Mouse (Mus musculus): ENCODE measurements around the gene Bcl2l2.

The Bcl2l2 gene

DNA sequence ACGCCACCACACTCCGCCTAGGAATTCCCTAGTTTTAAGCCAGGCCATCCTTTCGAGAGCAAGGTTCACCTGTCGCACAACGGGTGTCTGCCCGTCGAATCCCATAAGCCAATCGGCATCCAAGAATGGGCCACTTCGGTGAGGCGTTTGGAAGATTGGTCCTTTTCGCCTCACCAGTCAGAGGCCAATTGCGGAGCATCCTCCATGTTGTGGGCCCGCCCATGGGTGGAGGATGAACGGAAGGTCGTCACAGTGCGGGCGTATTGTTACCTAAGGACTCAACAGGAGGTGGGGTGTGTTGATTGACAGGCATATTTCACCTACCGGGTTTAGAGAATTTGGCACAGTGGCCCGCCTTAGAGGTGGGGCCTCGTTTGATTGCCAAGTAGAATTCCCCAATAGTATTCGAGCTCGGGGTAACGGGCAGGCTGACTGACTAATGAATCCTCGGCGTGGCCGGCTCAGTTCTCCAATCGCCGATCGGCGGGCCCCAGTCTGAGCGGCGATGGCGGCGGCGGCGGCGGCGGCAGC, 10.5 kb downstream of the Bcl2l2 start:
- peak; percentile 94 to 98 for DNase-seq (ENCODE audit: low spot score in 2 of 2)

DNA sequence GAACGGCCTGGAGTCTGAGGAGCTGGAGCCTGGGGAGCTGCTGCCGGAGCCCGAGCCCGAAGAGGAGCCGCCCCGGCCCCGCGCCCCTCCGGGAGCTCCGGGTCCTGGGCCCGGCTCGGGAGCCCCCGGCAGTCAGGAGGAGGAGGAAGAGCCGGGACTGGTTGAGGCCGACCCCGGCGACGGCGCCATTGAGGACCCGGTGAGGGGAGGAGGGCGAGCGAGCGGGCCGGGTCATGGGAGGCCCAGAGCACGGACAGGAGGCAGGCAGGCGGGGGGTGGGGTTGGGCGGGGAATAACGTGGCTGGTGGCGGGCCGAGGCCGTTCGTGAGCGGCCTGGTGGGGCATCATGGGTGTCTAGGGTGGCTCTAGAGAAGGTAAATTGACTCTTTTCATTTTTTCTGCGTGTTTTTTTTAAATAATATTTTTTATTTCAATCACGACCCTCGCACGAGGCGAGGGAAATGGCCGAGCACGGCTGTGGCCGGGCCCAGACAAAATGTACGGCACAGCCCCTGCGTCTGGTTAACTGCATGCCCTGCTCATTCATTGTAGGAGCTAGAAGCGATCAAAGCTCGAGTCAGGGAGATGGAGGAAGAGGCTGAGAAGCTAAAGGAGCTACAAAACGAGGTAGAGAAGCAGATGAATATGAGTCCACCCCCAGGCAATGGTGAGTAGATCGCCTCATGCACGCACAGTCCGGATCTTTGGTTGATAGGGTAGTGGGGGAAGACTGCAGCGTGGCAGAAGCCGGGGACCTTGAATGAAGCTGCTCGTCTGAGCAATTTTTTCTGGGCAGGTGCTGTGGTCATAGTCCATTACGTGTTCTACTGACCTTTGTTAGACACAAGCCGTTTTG, 11.3 kb downstream of the Bcl2l2 start:
- DNase-seq (ENCODE audit: low spot score in 2 of 2), result peak; percentile 68 to 72

GRCm38 (mm10) chr14:54897445-54897844, 14.3 kb downstream of the Bcl2l2 start:
- no peak for DNase-seq (ENCODE audit: low spot score in 2 of 2)

DNA sequence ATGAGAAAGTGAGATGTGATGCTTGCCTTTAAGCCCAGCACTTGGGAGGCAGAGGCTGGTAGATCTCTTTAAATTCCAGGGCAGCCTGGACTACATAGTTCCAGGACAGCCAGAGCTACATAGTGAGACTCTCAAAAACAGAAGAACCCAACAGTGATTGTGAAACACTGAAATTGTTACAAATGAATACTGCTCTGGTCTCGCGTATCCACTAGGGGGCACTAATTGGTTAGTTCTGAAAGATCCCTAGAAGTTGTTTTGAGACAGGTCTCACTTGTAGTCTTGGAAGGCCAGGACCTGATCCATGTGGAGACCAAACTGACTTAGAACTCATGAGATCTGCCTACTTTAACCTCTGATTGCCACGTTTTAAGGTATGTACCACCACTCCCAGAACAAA, 17.2 kb downstream of the Bcl2l2 start:
- DNase-seq (ENCODE audit: low spot score in 2 of 2), result peak in 1 of 2 experiments; percentile 42

- no peak for DNase-seq (ENCODE audit: low spot score in 2 of 2)
Measured at GRCm38 (mm10) chr14:54903641-54904040, 20.5 kb downstream of the Bcl2l2 start.

DNA sequence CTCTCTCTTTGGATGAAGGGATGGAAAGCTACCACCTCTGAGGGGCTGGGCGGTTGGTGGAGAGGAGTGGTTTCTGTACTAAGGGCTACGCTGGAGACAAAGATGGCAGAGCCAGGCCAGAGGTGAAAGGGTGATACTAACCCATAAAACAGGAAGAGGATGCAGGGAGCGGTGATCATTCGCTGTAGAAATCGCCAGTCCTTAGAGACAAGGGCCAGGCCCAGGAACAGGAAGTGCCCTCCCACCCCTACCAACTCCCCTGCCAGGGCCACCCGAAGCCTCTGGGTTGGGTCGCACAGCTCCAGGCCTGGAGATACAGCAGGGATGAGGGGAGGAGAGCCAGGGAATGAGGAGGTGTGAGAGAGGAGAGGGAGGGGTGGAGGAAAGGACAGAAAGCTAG, 25.5 kb downstream of the Bcl2l2 start:
- no peak for DNase-seq (ENCODE audit: low spot score in 2 of 2)

GRCm38 (mm10) chr14:54912109-54912850, 29.1 kb downstream of the Bcl2l2 start:
- DNase-seq (ENCODE audit: low spot score in 2 of 2), result no peak

- DNase-seq (ENCODE audit: low spot score in 2 of 2), result peak in 1 of 2 experiments; percentile 68
Measured at GRCm38 (mm10) chr14:54912886-54913285, 29.7 kb downstream of the Bcl2l2 start, which contains the start of gene Slc22a17. Gene Slc22a17, minus strand, starts transcription at chr14:54913132.

GRCm38 (mm10) chr14:54913343-54913742, 30.2 kb downstream of the Bcl2l2 start:
- no peak for DNase-seq (ENCODE audit: low spot score in 2 of 2)

DNA sequence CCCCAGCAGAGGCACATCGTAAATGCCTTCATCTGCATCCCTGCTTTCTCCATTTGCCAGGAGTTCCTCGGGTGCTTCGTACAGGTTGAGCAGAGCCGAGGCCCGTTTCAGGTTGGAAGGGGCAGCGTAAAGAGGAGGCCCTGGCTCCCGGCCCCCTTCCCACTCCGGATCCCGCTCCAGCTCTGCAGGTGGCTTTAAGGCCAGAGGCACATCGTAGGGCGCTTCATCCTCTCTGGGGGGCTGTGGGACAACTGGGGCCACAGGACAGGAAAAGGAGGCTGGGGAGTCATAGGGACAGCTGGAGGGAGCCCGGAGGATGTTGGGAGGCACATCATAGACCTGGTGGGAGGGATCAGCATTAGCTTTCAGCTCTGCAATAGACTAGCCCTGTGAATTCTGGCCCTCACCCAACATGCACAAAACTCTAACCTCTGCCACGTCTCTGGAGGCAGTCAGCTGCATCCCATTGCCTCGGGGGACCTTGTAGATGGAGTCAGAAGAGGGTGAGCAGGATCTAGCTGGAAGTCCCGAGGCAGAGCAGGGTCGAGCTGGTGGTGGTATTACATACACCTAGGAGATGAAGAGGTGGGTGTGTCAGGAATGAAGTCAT, 37.0 kb downstream of the Bcl2l2 start:
- no peak for DNase-seq (ENCODE audit: low spot score in 2 of 2)

DNA sequence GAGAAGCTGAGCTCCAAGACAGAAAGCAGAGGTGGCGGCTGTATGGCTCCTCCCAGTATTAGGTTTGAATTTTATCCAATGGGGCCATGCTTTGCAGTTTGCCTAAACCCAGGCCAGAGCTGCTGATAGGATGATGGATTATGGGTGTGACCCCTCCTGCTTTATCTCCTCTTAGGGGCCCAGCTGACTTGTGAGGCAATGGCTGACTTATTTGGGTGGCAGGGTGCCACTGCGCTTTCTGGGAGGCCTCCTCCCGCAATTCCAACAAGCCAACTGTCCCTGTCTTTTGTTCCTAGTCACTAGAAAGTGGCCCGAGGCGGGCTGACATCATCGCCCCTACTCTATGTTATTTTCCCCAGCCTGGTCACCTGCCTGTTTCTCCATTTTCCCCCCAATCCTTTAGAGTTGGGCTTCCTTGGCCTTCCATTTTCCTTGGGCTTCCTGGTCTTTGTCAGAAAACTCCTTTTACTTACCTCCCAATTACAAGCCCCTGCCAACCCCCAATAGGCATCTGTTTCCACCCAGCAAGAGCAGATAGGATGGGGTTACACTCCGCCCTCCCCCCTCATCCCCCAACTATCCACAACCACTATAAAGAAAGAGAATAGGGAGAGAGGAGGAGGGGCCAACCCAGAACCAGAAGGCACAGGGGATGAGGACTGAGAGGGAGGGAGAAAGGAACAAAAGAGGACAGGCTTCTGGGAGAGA, 41.6 kb downstream of the Bcl2l2 start:
- DNase-seq (ENCODE audit: low spot score in 2 of 2), result peak; percentile 70 to 79

- peak; percentile 74 to 76 for DNase-seq (ENCODE audit: low spot score in 2 of 2)
Measured at GRCm38 (mm10) chr14:54925349-54926342, 42.5 kb downstream of the Bcl2l2 start, which contains the start of gene Efs. Gene Efs, minus strand, starts transcription at chr14:54926126.

GRCm38 (mm10) chr14:54926401-54927158, 43.4 kb downstream of the Bcl2l2 start:
- DNase-seq (ENCODE audit: low spot score in 2 of 2), result peak; percentile 85 to 86

DNA sequence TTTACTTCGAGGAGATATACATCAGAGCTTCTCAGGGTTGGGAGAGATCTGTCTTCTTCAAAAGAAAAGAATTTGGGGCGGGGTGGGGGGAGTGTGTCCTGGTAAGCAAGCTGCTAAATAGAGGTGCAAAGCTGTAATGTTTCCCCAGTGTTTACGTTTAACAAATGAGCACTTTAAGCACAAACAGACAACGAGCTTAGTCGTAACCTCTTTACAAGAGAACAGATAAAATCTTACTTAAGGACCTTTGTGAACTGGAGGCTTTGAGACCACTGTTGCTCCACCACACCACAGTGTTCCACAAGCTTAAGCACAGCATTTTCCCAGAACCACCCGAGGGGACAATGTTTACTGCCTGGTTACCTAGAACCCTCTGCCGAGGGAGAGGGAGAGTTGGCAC, 44.1 kb downstream of the Bcl2l2 start:
- no peak for DNase-seq (ENCODE audit: low spot score in 2 of 2)

- no peak for DNase-seq (ENCODE audit: low spot score in 2 of 2)
Measured at GRCm38 (mm10) chr14:54929801-54930200, 46.6 kb downstream of the Bcl2l2 start.

DNA sequence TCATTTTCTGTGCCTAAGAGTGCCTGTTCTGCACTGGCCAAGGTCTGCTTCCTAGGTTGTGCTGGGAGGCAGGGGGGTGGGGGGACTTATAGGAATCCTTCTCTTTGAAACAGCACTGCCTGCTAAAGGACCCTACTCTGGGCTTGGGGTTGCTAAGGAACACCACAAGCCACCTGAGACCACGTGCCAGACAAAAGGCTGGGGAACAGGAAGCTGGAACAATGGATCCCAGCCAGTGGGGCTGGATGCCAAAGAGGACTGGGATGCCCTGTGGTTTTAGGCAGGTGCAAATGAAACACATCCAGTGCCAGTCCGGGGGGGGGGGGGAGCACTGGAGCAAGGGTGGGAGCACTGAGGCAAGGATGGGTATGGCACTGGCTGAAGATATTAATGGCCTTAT, 47.3 kb downstream of the Bcl2l2 start:
- DNase-seq (ENCODE audit: low spot score in 2 of 2), result no peak

GRCm38 (mm10) chr14:54932645-54933150, 49.5 kb downstream of the Bcl2l2 start, which contains the start of gene Il25:
Gene Il25, plus strand, starts transcription at chr14:54932695.
- no peak for DNase-seq (ENCODE audit: low spot score in 2 of 2)

- DNase-seq (ENCODE audit: low spot score in 2 of 2), result no peak
Measured at GRCm38 (mm10) chr14:54935904-54936830, 53.0 kb downstream of the Bcl2l2 start, which contains the start of gene Cmtm5. Gene Cmtm5, plus strand, starts transcription at chr14:54936261.
